Mouse (Mus musculus) heart, embryonic 16.5 days (tissue): ENCODE results near the gene Hcls1. TPM values are rescaled to one million over a fixed set of nuclear protein-coding genes. Genes with fewer than 3 reads are reported as not detected.
A peak's percentile ranks its signal among the peaks of the same experiment; 100 is the strongest.

ENCODE experiments used
- ATAC-seq: fragments of 200-750 bp; cut with Nextera tagmentation; replicated peaks from 2 replicates; pipeline ENCODE4 v1.8.0; 2017; ENCODE audit warnings: moderate number of reproducible peaks; ENCODE audit not compliant: insufficient read depth, low FRiP score; ENCODE audit errors: extremely low read depth
- H3K27ac ChIP-seq: fragments of 300-500 bp; sonication (generic); 2 replicates; pipeline ENCODE4 v1.5.1; 2014; ENCODE audit warnings: mild to moderate bottlenecking, low read length, control low read depth, moderate library complexity
- H3K27me3 ChIP-seq: fragments of 300-500 bp; sonication (generic); 2 replicates; pipeline ENCODE4 v1.6.1; 2014; ENCODE audit warnings: low read length, mixed read lengths; ENCODE audit not compliant: control insufficient read depth, insufficient read depth
- H3K36me3 ChIP-seq: fragments of 300-500 bp; sonication (generic); 2 replicates; pipeline ENCODE4 v1.6.1; 2014; ENCODE audit not compliant: control insufficient read depth, insufficient read depth
- H3K4me1 ChIP-seq: fragments of 300-500 bp; sonication (generic); 2 replicates; pipeline ENCODE4 v1.6.1; 2014; ENCODE audit warnings: low read length, mixed read lengths; ENCODE audit not compliant: control insufficient read depth, insufficient read depth
- H3K4me2 ChIP-seq: fragments of 300-500 bp; sonication (generic); 2 replicates; pipeline ENCODE4 v1.6.1; 2014; ENCODE audit warnings: low read depth, mild to moderate bottlenecking, control low read depth, low read length
- H3K4me3 ChIP-seq: fragments of 300-500 bp; sonication (generic); 2 replicates; pipeline ENCODE4 v1.5.1; 2014; ENCODE audit warnings: mild to moderate bottlenecking, control low read depth, low read length
- H3K9ac ChIP-seq: fragments of 300-500 bp; sonication (generic); 2 replicates; pipeline ENCODE4 v1.6.1; 2014; ENCODE audit warnings: low read length, control low read depth
- H3K9me3 ChIP-seq: fragments of 300-500 bp; sonication (generic); replicated peaks from 2 replicates; pipeline ENCODE4 v1.6.1; 2016; ENCODE audit warnings: low read length; ENCODE audit not compliant: control insufficient read depth
- WGBS: fragments of 180-500 bp; shearing (Covaris S2); extraction: QIAGEN DNeasy Blood & Tissue Kit; methylation state at CpG from one replicate; pipeline ENCODE4 v1.1.7; 2014; 5-methylcytosine and 5-hydroxymethylcytosine counted together
- polyA plus RNA-seq: library from polyadenylated mRNA; unstranded; fragments of >200 nt; fragmentation: Nextera tagmentation; extraction: Ambion mirVana; gene quantifications from 2 replicates; pipeline ENCODE4 v1.2.1, GENCODE M21; 2015

The Hcls1 gene
- polyA plus RNA-seq, result 9.4 and 19.2 TPM in 2 replicates

DNA sequence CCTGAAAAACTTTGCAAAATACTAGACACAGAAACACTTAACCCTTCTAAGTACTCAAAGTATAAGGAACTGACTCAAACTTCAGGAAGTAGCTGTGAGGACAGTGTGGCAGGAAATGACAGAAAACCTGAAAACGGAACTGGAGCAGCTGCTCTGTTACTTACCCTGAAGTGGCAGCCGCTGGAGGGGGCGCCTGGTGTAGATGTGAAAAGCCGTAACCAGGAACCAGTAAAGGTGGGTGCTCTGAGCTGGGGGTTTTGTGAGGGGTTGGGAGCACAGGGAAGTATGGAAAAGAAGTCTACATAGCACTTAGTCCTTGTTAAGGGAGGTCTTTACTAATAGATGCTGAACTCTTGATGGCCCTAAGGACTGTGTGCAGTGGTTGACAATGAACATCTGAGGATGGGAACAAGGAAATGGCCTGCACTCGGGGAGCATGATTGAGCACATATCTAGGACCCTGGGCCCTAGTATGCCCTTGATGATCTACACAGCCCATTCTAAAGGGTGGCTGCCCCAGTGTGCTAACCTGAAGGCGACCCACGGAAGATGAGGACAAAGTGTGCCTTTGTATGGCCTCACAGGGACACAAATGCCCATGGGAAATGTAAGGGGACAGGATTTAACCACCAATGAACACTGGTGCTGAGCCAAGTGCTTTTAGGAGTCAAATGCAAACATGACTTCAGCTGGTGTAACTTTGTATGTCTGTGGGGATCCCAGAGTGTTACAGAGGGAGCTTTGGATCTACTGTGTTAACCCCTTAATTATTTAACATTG lies at the start of gene Hcls1:
Hcls1 (plus strand) TSS at position 143 of the 780 bp plus-strand sequence.
- H3K9ac ChIP-seq, result peak within 1 kb of the TSS; percentile 21; the same call in 1 of the 2 replicates
- H3K4me2 ChIP-seq, result peak within 1 kb of the TSS; percentile 20
- no peaks in the 10 kb centered on the region for H3K9me3 ChIP-seq
- H3K27ac ChIP-seq, result peak within 1 kb of the TSS; percentile 70
- H3K4me3 ChIP-seq, result peak within 1 kb of the TSS; percentile 39
- ATAC-seq, result peak; percentile 34; the same call in 1 of the 2 replicates
- peaks cover 10% of the 10 kb centered on the region for H3K4me1 ChIP-seq
- peaks cover 14% of the 10 kb centered on the region for H3K36me3 ChIP-seq
- 55% methylated on average over 7 of the region's 7 CpGs for WGBS
- no peaks in the 10 kb centered on the region for H3K27me3 ChIP-seq

GRCm38 (mm10) chr16:36885912-36886311 lies 48.9 kb upstream of the Hcls1 start:
- Histone ChIP-seq H3K4me3 (no peak overlapping the region), H3K9me3 (no peaks in the 10 kb centered on the region), H3K36me3 (peaks cover 18% of the 10 kb centered on the region), H3K27ac (no peak overlapping the region), H3K4me1 (no peaks in the 10 kb centered on the region), H3K27me3 (no peaks in the 10 kb centered on the region), H3K9ac (no peak overlapping the region), H3K4me2 (no peak overlapping the region)
- WGBS, result 87% methylated on average over 11 of the region's 11 CpGs
- no peak for ATAC-seq

- 68% methylated on average over 5 of the region's 5 CpGs for WGBS
- Histone ChIP-seq H3K36me3 (peaks cover 25% of the 10 kb centered on the region), H3K9me3 (no peaks in the 10 kb centered on the region), H3K27me3 (no peaks in the 10 kb centered on the region), H3K4me1 (no peaks in the 10 kb centered on the region), H3K9ac (no peak overlapping the region), H3K4me3 (no peak overlapping the region), H3K4me2 (no peak overlapping the region), H3K27ac (no peak overlapping the region)
- no peak for ATAC-seq
Observed at GRCm38 (mm10) chr16:36887546-36887945, 47.2 kb upstream of the Hcls1 start.

DNA sequence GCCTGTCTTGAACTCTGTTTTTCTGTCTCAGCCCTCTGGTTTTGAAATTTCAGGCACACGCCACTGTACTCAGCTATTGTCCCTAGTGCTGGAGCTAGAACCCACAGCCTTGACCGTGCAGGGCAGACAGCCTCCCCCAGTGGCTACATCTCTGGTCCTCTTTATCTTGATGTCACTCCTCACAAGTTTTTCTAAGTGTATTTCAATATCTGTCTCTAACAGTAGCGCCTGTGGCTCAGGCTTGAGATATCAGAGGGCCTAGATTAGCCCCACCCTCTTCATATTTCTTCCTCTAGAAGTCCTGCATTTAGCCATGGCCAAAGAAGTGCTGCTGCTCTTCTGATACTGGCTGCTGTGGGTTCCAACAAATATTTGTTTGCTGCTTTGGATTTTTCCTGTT lies 44.2 kb upstream of the Hcls1 start:
- whole genome bisulfite sequencing, result 87% methylated on average over 3 of the region's 3 CpGs
- Histone ChIP-seq H3K36me3 (peaks cover 37% of the 10 kb centered on the region), H3K4me1 (no peaks in the 10 kb centered on the region), H3K27me3 (no peaks in the 10 kb centered on the region), H3K27ac (no peak overlapping the region), H3K4me2 (no peak overlapping the region), H3K9me3 (no peaks in the 10 kb centered on the region), H3K4me3 (no peak overlapping the region), H3K9ac (no peak overlapping the region)
- no peak for ATAC-seq

DNA sequence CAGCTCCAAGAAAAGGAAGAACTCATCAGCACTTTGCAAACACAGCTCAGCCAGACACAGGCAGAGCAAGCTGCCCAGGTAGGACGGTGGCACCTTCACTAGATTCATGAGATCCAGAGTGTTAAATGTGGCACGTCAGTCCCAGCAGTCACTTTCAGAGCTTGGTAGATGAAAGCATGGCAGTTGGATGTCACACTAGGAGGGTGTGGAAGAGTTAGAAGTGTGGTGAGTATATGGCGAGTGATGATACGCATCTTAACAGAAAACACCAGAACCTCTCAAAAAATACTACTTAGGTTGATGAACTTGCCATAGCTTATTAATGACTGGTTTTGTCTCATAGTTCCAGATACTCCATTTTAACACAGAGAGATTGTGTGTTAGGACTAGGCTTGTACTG lies 43.4 kb upstream of the Hcls1 start:
- Histone ChIP-seq H3K27me3 (no peaks in the 10 kb centered on the region), H3K9me3 (no peaks in the 10 kb centered on the region), H3K9ac (no peak overlapping the region), H3K4me3 (no peak overlapping the region), H3K4me1 (no peaks in the 10 kb centered on the region), H3K27ac (no peak overlapping the region), H3K36me3 (peaks cover 37% of the 10 kb centered on the region), H3K4me2 (no peak overlapping the region)
- 97% methylated on average over 4 of the region's 4 CpGs for WGBS
- ATAC-seq, result no peak

DNA sequence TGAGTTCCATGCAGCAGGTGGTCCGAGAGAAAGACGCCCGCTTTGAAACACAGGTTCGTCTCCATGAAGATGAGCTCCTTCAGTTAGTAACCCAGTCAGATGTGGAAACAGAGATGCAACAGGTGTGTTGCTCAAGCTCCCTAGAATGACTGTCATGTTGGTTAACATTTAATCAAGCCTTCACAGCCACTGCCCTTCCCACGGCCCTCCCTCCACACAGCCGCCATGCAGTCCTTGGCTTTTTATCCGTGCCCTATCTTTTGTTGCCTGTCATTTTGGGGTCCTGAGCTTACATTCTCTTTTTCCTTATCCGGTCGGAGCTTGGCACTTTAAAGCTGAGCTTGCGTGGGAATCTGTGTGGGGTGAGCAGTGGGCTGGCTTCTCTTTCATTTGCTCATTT lies 41.5 kb upstream of the Hcls1 start:
- WGBS, result 84% methylated on average over 10 of the region's 10 CpGs
- H3K36me3 ChIP-seq, result peaks cover 34% of the 10 kb centered on the region
- H3K27ac ChIP-seq, result no peak overlapping the region
- H3K4me1 ChIP-seq, result no peaks in the 10 kb centered on the region
- H3K4me3 ChIP-seq, result no peak overlapping the region
- no peaks in the 10 kb centered on the region for H3K27me3 ChIP-seq
- H3K4me2 ChIP-seq, result no peak overlapping the region
- no peak for ATAC-seq
- no peak overlapping the region for H3K9ac ChIP-seq
- no peaks in the 10 kb centered on the region for H3K9me3 ChIP-seq

GRCm38 (mm10) chr16:36896712-36897111 lies 38.1 kb upstream of the Hcls1 start:
- H3K9ac ChIP-seq, result no peak overlapping the region
- H3K27me3 ChIP-seq, result no peaks in the 10 kb centered on the region
- no peak overlapping the region for H3K27ac ChIP-seq
- H3K4me1 ChIP-seq, result no peaks in the 10 kb centered on the region
- 70% methylated on average over 6 of the region's 6 CpGs for WGBS
- H3K4me2 ChIP-seq, result no peak overlapping the region
- H3K36me3 ChIP-seq, result peaks cover 39% of the 10 kb centered on the region
- H3K9me3 ChIP-seq, result no peaks in the 10 kb centered on the region
- H3K4me3 ChIP-seq, result no peak overlapping the region
- ATAC-seq, result no peak

- no peak overlapping the region for H3K4me2 ChIP-seq
- no peak overlapping the region for H3K4me3 ChIP-seq
- ATAC-seq, result no peak
- H3K27ac ChIP-seq, result no peak overlapping the region
- 89% methylated on average over 5 of the region's 5 CpGs for WGBS
- no peaks in the 10 kb centered on the region for H3K4me1 ChIP-seq
- H3K9me3 ChIP-seq, result no peaks in the 10 kb centered on the region
- H3K27me3 ChIP-seq, result no peaks in the 10 kb centered on the region
- H3K9ac ChIP-seq, result no peak overlapping the region
- peaks cover 46% of the 10 kb centered on the region for H3K36me3 ChIP-seq
Observed at GRCm38 (mm10) chr16:36903156-36903555, 31.6 kb upstream of the Hcls1 start.

GRCm38 (mm10) chr16:36911909-36912308 lies 22.9 kb upstream of the Hcls1 start:
- Histone ChIP-seq H3K4me1 (0 out of 2 replicates have a peak, but pooled peaks cover 5% of the 10 kb centered on the region), H3K27me3 (no peaks in the 10 kb centered on the region), H3K4me3 (no peak overlapping the region), H3K9me3 (no peaks in the 10 kb centered on the region), H3K27ac (no peak overlapping the region), H3K4me2 (no peak overlapping the region), H3K9ac (no peak overlapping the region), H3K36me3 (peaks cover 42% of the 10 kb centered on the region)
- ATAC-seq, result no peak
- WGBS, result 87% methylated on average over 10 of the region's 10 CpGs
